Mouse (Mus musculus) liver, postnatal 0 days (tissue): Measurements from ENCODE around the gene Sema6c. TPM values are rescaled to one million over a fixed set of nuclear protein-coding genes. Genes with fewer than 3 reads are reported as not detected.
A peak's percentile ranks its signal among the peaks of the same experiment; 100 is the strongest.

ENCODE experiments used
- ATAC-seq: fragments of 200-750 bp; cut with Nextera tagmentation; 2 replicates; pipeline ENCODE4 v1.8.0; 2017; ENCODE audit warnings: mild to moderate bottlenecking, moderate library complexity
- DNase-seq: peaks from one replicate; pipeline ENCODE4 v3.0.0-alpha.2; 2016
- H3K27ac ChIP-seq: fragments of 300-500 bp; sonication (generic); 2 replicates; pipeline ENCODE4 v1.5.1; 2014; ENCODE audit warnings: antibody characterized with exemption, moderate library complexity, mild to moderate bottlenecking, low read depth
- H3K27me3 ChIP-seq: fragments of 300-500 bp; sonication (generic); 2 replicates; pipeline ENCODE4 v1.6.1; 2014; ENCODE audit warnings: low read length, control low read depth, mixed read lengths; ENCODE audit not compliant: insufficient read depth
- H3K36me3 ChIP-seq: fragments of 300-500 bp; sonication (generic); replicated peaks from 2 replicates; pipeline ENCODE4 v1.6.1; 2014; ENCODE audit warnings: mild to moderate bottlenecking, control low read depth, low read length, moderate library complexity, mixed read lengths; ENCODE audit not compliant: insufficient read depth
- H3K4me1 ChIP-seq: fragments of 300-500 bp; sonication (generic); 2 replicates; pipeline ENCODE4 v1.6.1; 2014; ENCODE audit warnings: antibody characterized with exemption, mild to moderate bottlenecking, control low read depth; ENCODE audit not compliant: insufficient read depth
- H3K4me2 ChIP-seq: fragments of 300-500 bp; sonication (generic); 2 replicates; pipeline ENCODE4 v1.6.1; 2014; ENCODE audit warnings: low read depth, mild to moderate bottlenecking, low read length, moderate library complexity, mixed read lengths
- H3K4me3 ChIP-seq: fragments of 300-500 bp; sonication (generic); 2 replicates; pipeline ENCODE4 v1.5.1; 2014; ENCODE audit warnings: low read depth, low read length
- H3K9ac ChIP-seq: fragments of 300-500 bp; sonication (generic); replicated peaks from 2 replicates; pipeline ENCODE4 v1.6.1; 2014; ENCODE audit warnings: mild to moderate bottlenecking, moderate library complexity
- H3K9me3 ChIP-seq: fragments of 300-500 bp; sonication (generic); 2 replicates; pipeline ENCODE4 v1.6.1; 2016; ENCODE audit warnings: mild to moderate bottlenecking, control low read depth, low read length, mixed read lengths
- CTCF ChIP-seq: sonication (generic); IDR thresholded peaks from 2 replicates; pipeline ENCODE4 v1.5.1; 2016; ENCODE audit warnings: antibody characterized with exemption, low read depth
- EP300 ChIP-seq: IDR thresholded peaks from 2 replicates; pipeline ENCODE4 v1.6.1; 2016; ENCODE audit warnings: antibody characterized with exemption, low read depth, mild to moderate bottlenecking
- WGBS: fragments of 180-500 bp; shearing (Covaris S2); extraction: QIAGEN DNeasy Blood & Tissue Kit; methylation state at CpG from one replicate; pipeline ENCODE4 v1.1.7; 2014; ENCODE audit not compliant: insufficient replicate concordance; 5-methylcytosine and 5-hydroxymethylcytosine counted together
- polyA plus RNA-seq: library from polyadenylated mRNA; unstranded; fragments of >200 nt; fragmentation: Nextera tagmentation; extraction: Ambion mirVana; gene quantifications from 2 replicates; pipeline ENCODE4 v1.2.1, GENCODE M21; 2015

Sema6c gene
- polyA plus RNA-seq, 1 experiment from 2014 or later: 0.28 TPM

- peaks cover 16% of the 10 kb centered on the region; the same call in 1 of the 2 replicates for H3K36me3 ChIP-seq
- peak overlapping the region; percentile 86 for H3K27ac ChIP-seq
- H3K4me2 ChIP-seq: peak overlapping the region; percentile 60
- H3K4me1 ChIP-seq: peaks cover 21% of the 10 kb centered on the region
- WGBS: 44% methylated on average over 9 of the region's 9 CpGs
- TF ChIP-seq EP300 (no peak), CTCF (no peak)
- no peaks in the 10 kb centered on the region for H3K9me3 ChIP-seq
- H3K4me3 ChIP-seq: peak overlapping the region; percentile 45
- DNase-seq (peak; percentile 50), ATAC-seq (no peak)
- H3K9ac ChIP-seq: peak overlapping the region; percentile 54
- no peaks in the 10 kb centered on the region for H3K27me3 ChIP-seq
These were observed 18.8 kb upstream of the Sema6c start for GRCm38 (mm10) chr3:95141474-95141873.

- WGBS: 48% methylated on average over 10 of the region's 10 CpGs
- Histone ChIP-seq H3K9ac (peak within 1 kb of the TSS; percentile 54), H3K4me1 (peaks cover 16% of the 10 kb centered on the region), H3K36me3 (peaks cover 16% of the 10 kb centered on the region; the same call in 1 of the 2 replicates), H3K27me3 (no peaks in the 10 kb centered on the region), H3K9me3 (no peaks in the 10 kb centered on the region), H3K4me2 (peak within 1 kb of the TSS; percentile 60), H3K4me3 (peak within 1 kb of the TSS; percentile 45), H3K27ac (peak within 1 kb of the TSS; percentile 86)
- no peak for TF ChIP-seq CTCF
- no peak for TF ChIP-seq EP300
- DNase-seq (peak; percentile 69), ATAC-seq (peak; percentile 68)
These were observed 18.2 kb upstream of the Sema6c start, which contains the start of gene Tnfaip8l2 for GRCm38 (mm10) chr3:95141952-95142616. Gene Tnfaip8l2 (minus strand): TSS chr3:95142360.

- peak overlapping the region; percentile 60; the same call in 1 of the 2 replicates for H3K4me2 ChIP-seq
- 10% methylated on average over 5 of the region's 5 CpGs for WGBS
- H3K27me3 ChIP-seq: no peaks in the 10 kb centered on the region
- H3K27ac ChIP-seq: no peak overlapping the region
- DNase-seq (peak; percentile 90), ATAC-seq (peak; percentile 84)
- H3K4me1 ChIP-seq: peaks cover 16% of the 10 kb centered on the region
- H3K4me3 ChIP-seq: no peak overlapping the region
- TF ChIP-seq CTCF (peak; percentile 98), EP300 (no peak)
- no peaks in the 10 kb centered on the region for H3K9me3 ChIP-seq
- H3K36me3 ChIP-seq: peaks cover 16% of the 10 kb centered on the region; the same call in 1 of the 2 replicates
- H3K9ac ChIP-seq: no peak overlapping the region
These were observed 17.6 kb upstream of the Sema6c start for GRCm38 (mm10) chr3:95142617-95143011.

GRCm38 (mm10) chr3:95147924-95148323 is 12.3 kb upstream of the Sema6c start:
- no peaks in the 10 kb centered on the region for H3K36me3 ChIP-seq
- H3K9ac ChIP-seq: no peak overlapping the region
- H3K4me3 ChIP-seq: no peak overlapping the region
- TF ChIP-seq CTCF (no peak), EP300 (no peak)
- ATAC-seq: no peak
- H3K4me2 ChIP-seq: no peak overlapping the region
- H3K27me3 ChIP-seq: no peaks in the 10 kb centered on the region
- 58% methylated on average over 3 of the region's 3 CpGs for WGBS
- no peak overlapping the region for H3K27ac ChIP-seq
- DNase-seq: no peak
- H3K4me1 ChIP-seq: no peaks in the 10 kb centered on the region
- no peaks in the 10 kb centered on the region for H3K9me3 ChIP-seq

- Histone ChIP-seq H3K27me3 (no peaks in the 10 kb centered on the region), H3K9ac (no peak overlapping the region), H3K4me3 (no peak overlapping the region), H3K9me3 (no peaks in the 10 kb centered on the region), H3K4me2 (no peak overlapping the region), H3K4me1 (no peaks in the 10 kb centered on the region), H3K27ac (no peak overlapping the region), H3K36me3 (no peaks in the 10 kb centered on the region)
- ATAC-seq (no peak), DNase-seq (peak; percentile 73)
- TF ChIP-seq EP300 (no peak), CTCF (peak; percentile 80)
- WGBS: 36% methylated on average over 4 of the region's 4 CpGs
These were observed 6.4 kb upstream of the Sema6c start for GRCm38 (mm10) chr3:95153874-95154273.

- H3K9me3 ChIP-seq: no peaks in the 10 kb centered on the region
- no peak for DNase-seq
- peaks cover 8% of the 10 kb centered on the region; the same call in 1 of the 2 replicates for H3K4me1 ChIP-seq
- 16% methylated on average over 8 of the region's 8 CpGs for WGBS
- H3K9ac ChIP-seq: peak overlapping the region; percentile 53
- peak overlapping the region; percentile 98 for H3K4me2 ChIP-seq
- H3K27me3 ChIP-seq: peaks cover 32% of the 10 kb centered on the region
- no peak for ATAC-seq
- H3K27ac ChIP-seq: no peak overlapping the region
- peak overlapping the region; percentile 63 for H3K4me3 ChIP-seq
- no peak for TF ChIP-seq EP300
- no peak for TF ChIP-seq CTCF
- H3K36me3 ChIP-seq: no peaks in the 10 kb centered on the region
These were observed 708 bp upstream of the Sema6c start for GRCm38 (mm10) chr3:95159511-95159986.
